Mouse (Mus musculus) limb, embryonic 12.5 days (tissue): ENCODE measurements around the gene Fth1. TPM values are rescaled to one million over a fixed set of nuclear protein-coding genes. Genes with fewer than 3 reads are reported as not detected.

Source experiments
- ATAC-seq: fragments of 200-750 bp; cut with Nextera tagmentation; 2 replicates; pipeline ENCODE4 v1.8.0; 2017; ENCODE audit warnings: low read depth, moderate TSS enrichment; ENCODE audit not compliant: insufficient number of reproducible peaks, insufficient read depth, low FRiP score, low TSS enrichment
- H3K27ac ChIP-seq: fragments of 300-500 bp; sonication (generic); 2 replicates; pipeline ENCODE4 v1.5.1; 2016; ENCODE audit warnings: mild to moderate bottlenecking, moderate library complexity
- H3K27me3 ChIP-seq: fragments of 300-500 bp; sonication (generic); 2 replicates; pipeline ENCODE4 v1.6.1; 2016; ENCODE audit warnings: mild to moderate bottlenecking, moderate library complexity
- H3K36me3 ChIP-seq: fragments of 300-500 bp; sonication (generic); 2 replicates; pipeline ENCODE4 v1.6.1; 2016; ENCODE audit warnings: mild to moderate bottlenecking, moderate library complexity
- H3K4me1 ChIP-seq: fragments of 300-500 bp; sonication (generic); replicated peaks from 2 replicates; pipeline ENCODE4 v1.6.1; 2016
- H3K4me2 ChIP-seq: fragments of 300-500 bp; sonication (generic); 2 replicates; pipeline ENCODE4 v1.6.1; 2016; ENCODE audit warnings: mild to moderate bottlenecking, moderate library complexity
- H3K4me3 ChIP-seq: fragments of 300-500 bp; sonication (generic); replicated peaks from 2 replicates; pipeline ENCODE4 v1.5.1; 2016; ENCODE audit warnings: mild to moderate bottlenecking
- H3K9ac ChIP-seq: fragments of 300-500 bp; sonication (generic); replicated peaks from 2 replicates; pipeline ENCODE4 v1.6.1; 2016; ENCODE audit warnings: mild to moderate bottlenecking, moderate library complexity
- H3K9me3 ChIP-seq: fragments of 300-500 bp; sonication (generic); 2 replicates; pipeline ENCODE4 v1.6.1; 2016; ENCODE audit warnings: mild to moderate bottlenecking, moderate library complexity
- WGBS: fragments of 180-500 bp; shearing (Covaris S2); methylation state at CpG from one replicate; pipeline ENCODE4 v1.1.7; 2016; 5-methylcytosine and 5-hydroxymethylcytosine counted together
- polyA plus RNA-seq: library from polyadenylated mRNA; unstranded; fragments of >200 nt; fragmentation: Nextera tagmentation; extraction: Ambion mirVana; gene quantifications from 2 replicates; pipeline ENCODE4 v1.2.1, GENCODE M21; 2016

Gene Fth1
- polyA plus RNA-seq, 1 experiment from 2014 or later: 1,385 TPM

- ATAC-seq: no peak
- Histone ChIP-seq H3K36me3 (no peaks in the 10 kb centered on the region), H3K9ac (0 out of 2 replicates have a peak overlapping the region, but pooled peaks have one; percentile 23), H3K4me3 (no peak overlapping the region), H3K9me3 (no peaks in the 10 kb centered on the region), H3K4me2 (no peak overlapping the region), H3K27ac (peak overlapping the region; percentile 96), H3K27me3 (no peaks in the 10 kb centered on the region), H3K4me1 (peaks cover 61% of the 10 kb centered on the region)
- 70% methylated on average over 13 of the region's 13 CpGs for WGBS
These were observed 34.4 kb downstream of the Fth1 start for GRCm38 (mm10) chr19:10014824-10015223.

GRCm38 (mm10) chr19:10015442-10015841 is 35.0 kb downstream of the Fth1 start:
- no peak for ATAC-seq
- no peak overlapping the region for H3K9ac ChIP-seq
- no peak overlapping the region for H3K4me2 ChIP-seq
- H3K36me3 ChIP-seq: no peaks in the 10 kb centered on the region
- no peak overlapping the region for H3K4me3 ChIP-seq
- no peaks in the 10 kb centered on the region for H3K27me3 ChIP-seq
- H3K9me3 ChIP-seq: no peaks in the 10 kb centered on the region
- peak overlapping the region; percentile 45; the same call in 1 of the 2 replicates for H3K27ac ChIP-seq
- H3K4me1 ChIP-seq: peaks cover 64% of the 10 kb centered on the region
- WGBS: 72% methylated on average over 4 of the region's 4 CpGs

GRCm38 (mm10) chr19:10016151-10016550 is 35.8 kb downstream of the Fth1 start:
- Histone ChIP-seq H3K27me3 (no peaks in the 10 kb centered on the region), H3K4me2 (no peak overlapping the region), H3K4me1 (peaks cover 64% of the 10 kb centered on the region), H3K9me3 (no peaks in the 10 kb centered on the region), H3K9ac (no peak overlapping the region), H3K36me3 (no peaks in the 10 kb centered on the region), H3K27ac (no peak overlapping the region), H3K4me3 (no peak overlapping the region)
- WGBS: 92% methylated on average over 4 of the region's 4 CpGs
- ATAC-seq: no peak

GRCm38 (mm10) chr19:10017637-10018526 is 37.5 kb downstream of the Fth1 start:
- peak; percentile 86 for ATAC-seq
- Histone ChIP-seq H3K4me1 (peaks cover 68% of the 10 kb centered on the region), H3K4me2 (peak overlapping the region; percentile 92), H3K9ac (peak overlapping the region; percentile 72), H3K4me3 (peak overlapping the region; percentile 62), H3K27me3 (no peaks in the 10 kb centered on the region), H3K9me3 (no peaks in the 10 kb centered on the region), H3K27ac (peak overlapping the region; percentile 87), H3K36me3 (no peaks in the 10 kb centered on the region)
- WGBS: 5% methylated on average over 44 of the region's 44 CpGs

GRCm38 (mm10) chr19:10018527-10018818 is 38.1 kb downstream of the Fth1 start:
- Histone ChIP-seq H3K9ac (peak overlapping the region; percentile 72), H3K27me3 (no peaks in the 10 kb centered on the region), H3K27ac (peak overlapping the region; percentile 87), H3K9me3 (no peaks in the 10 kb centered on the region), H3K4me3 (peak overlapping the region; percentile 62), H3K4me1 (peaks cover 68% of the 10 kb centered on the region), H3K4me2 (peak overlapping the region; percentile 92), H3K36me3 (no peaks in the 10 kb centered on the region)
- 1% methylated on average over 3 of the region's 3 CpGs for WGBS
- no peak for ATAC-seq

GRCm38 (mm10) chr19:10019214-10019760 is 38.9 kb downstream of the Fth1 start:
- H3K27ac ChIP-seq: no peak overlapping the region
- H3K9me3 ChIP-seq: no peaks in the 10 kb centered on the region
- H3K4me3 ChIP-seq: peak overlapping the region; percentile 62
- H3K36me3 ChIP-seq: no peaks in the 10 kb centered on the region
- H3K9ac ChIP-seq: peak overlapping the region; percentile 72
- no peak for ATAC-seq
- peak overlapping the region; percentile 92 for H3K4me2 ChIP-seq
- no peaks in the 10 kb centered on the region for H3K27me3 ChIP-seq
- H3K4me1 ChIP-seq: peaks cover 61% of the 10 kb centered on the region
- 56% methylated on average over 4 of the region's 4 CpGs for WGBS

- Histone ChIP-seq H3K4me1 (peaks cover 58% of the 10 kb centered on the region), H3K9ac (0 out of 2 replicates have a peak overlapping the region, but pooled peaks have one; percentile 2), H3K9me3 (no peaks in the 10 kb centered on the region), H3K36me3 (peaks cover 7% of the 10 kb centered on the region), H3K4me2 (no peak overlapping the region), H3K27ac (0 out of 2 replicates have a peak overlapping the region, but pooled peaks have one; percentile 35), H3K4me3 (no peak overlapping the region), H3K27me3 (no peaks in the 10 kb centered on the region; the same call in 1 of the 2 replicates)
- 90% methylated on average over 2 of the region's 2 CpGs for WGBS
- ATAC-seq: no peak
These were observed 41.6 kb downstream of the Fth1 start for GRCm38 (mm10) chr19:10021981-10022380.

GRCm38 (mm10) chr19:10022414-10023303 is 42.3 kb downstream of the Fth1 start:
- H3K9ac ChIP-seq: no peak overlapping the region
- 75% methylated on average over 5 of the region's 5 CpGs for WGBS
- H3K27ac ChIP-seq: peak overlapping the region; percentile 64; the same call in 1 of the 2 replicates
- H3K4me2 ChIP-seq: no peak overlapping the region
- no peak overlapping the region for H3K4me3 ChIP-seq
- H3K9me3 ChIP-seq: no peaks in the 10 kb centered on the region
- ATAC-seq: no peak
- no peaks in the 10 kb centered on the region; the same call in 1 of the 2 replicates for H3K27me3 ChIP-seq
- H3K4me1 ChIP-seq: peaks cover 52% of the 10 kb centered on the region
- H3K36me3 ChIP-seq: peaks cover 14% of the 10 kb centered on the region

- Histone ChIP-seq H3K4me1 (peaks cover 47% of the 10 kb centered on the region), H3K4me2 (no peak overlapping the region), H3K4me3 (no peak overlapping the region), H3K27ac (peak overlapping the region; percentile 64; the same call in 1 of the 2 replicates), H3K27me3 (no peaks in the 10 kb centered on the region; the same call in 1 of the 2 replicates), H3K36me3 (peaks cover 20% of the 10 kb centered on the region), H3K9me3 (no peaks in the 10 kb centered on the region), H3K9ac (no peak overlapping the region)
- ATAC-seq: no peak
- 72% methylated on average over 9 of the region's 9 CpGs for WGBS
These were observed 42.9 kb downstream of the Fth1 start for GRCm38 (mm10) chr19:10023304-10023758.

GRCm38 (mm10) chr19:10025169-10025875 is 44.9 kb downstream of the Fth1 start:
- Histone ChIP-seq H3K27me3 (no peaks in the 10 kb centered on the region; the same call in 1 of the 2 replicates), H3K4me2 (no peak overlapping the region), H3K9me3 (no peaks in the 10 kb centered on the region), H3K27ac (peak overlapping the region; percentile 73), H3K4me1 (peaks cover 30% of the 10 kb centered on the region), H3K36me3 (peaks cover 39% of the 10 kb centered on the region), H3K4me3 (no peak overlapping the region), H3K9ac (no peak overlapping the region)
- 25% methylated on average over 8 of the region's 8 CpGs for WGBS
- ATAC-seq: no peak
